Mouse (Mus musculus): ENCODE measurements around the gene Grb10. TPM values are rescaled to one million over a fixed set of nuclear protein-coding genes. Genes with fewer than 3 reads are reported as not detected.
A peak's percentile ranks its signal among the peaks of the same experiment; 100 is the strongest.

Grb10 gene
- total RNA-seq, 2 experiments from 2014 or later = 25.0 TPM

GRCm38 (mm10) chr11:12039748-12040147 lies 1.3 kb upstream of the Grb10 start:
- H3K27ac ChIP-seq = no peak overlapping the region
- no peak for TF ChIP-seq CTCF (conservative IDR thresholded peaks at IDR 0.05)
- H3K4me3 ChIP-seq = no peak overlapping the region
- no peak for DNase-seq (ENCODE audit: low spot score in 2 of 2)

DNA sequence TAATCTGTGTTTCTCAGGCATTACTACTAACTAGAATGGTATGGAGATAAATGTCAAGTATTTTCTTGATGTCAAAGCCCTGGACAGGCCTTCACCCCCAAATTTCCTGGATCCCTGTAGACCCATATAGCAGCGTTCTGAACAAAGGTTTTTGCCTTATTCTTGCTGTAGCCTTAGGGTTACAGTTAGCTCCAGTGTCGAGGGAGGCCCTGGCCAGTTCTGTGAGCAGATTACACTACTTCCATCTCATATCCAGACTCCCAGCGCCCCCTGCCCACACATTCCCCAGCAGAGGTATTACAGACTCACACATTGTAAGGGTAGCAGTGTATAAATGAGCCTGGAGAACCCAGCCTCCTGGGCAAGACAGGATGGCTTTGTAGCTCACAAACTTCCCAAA lies 615 bp upstream of the Grb10 start:
- TF ChIP-seq CTCF (conservative IDR thresholded peaks at IDR 0.05) = no peak
- DNase-seq (ENCODE audit: low spot score in 2 of 2) = no peak
- Histone ChIP-seq H3K4me3 (no peak overlapping the region), H3K27ac (no peak overlapping the region)

GRCm38 (mm10) chr11:12037689-12038469 lies 604 bp downstream of the Grb10 start:
- Histone ChIP-seq H3K4me3 (peak overlapping the region; percentile 9; the same call in 1 of the 2 replicates), H3K27ac (no peak overlapping the region)
- TF ChIP-seq CTCF (conservative IDR thresholded peaks at IDR 0.05) = no peak
- DNase-seq (ENCODE audit: low spot score in 2 of 2) = no peak

DNA sequence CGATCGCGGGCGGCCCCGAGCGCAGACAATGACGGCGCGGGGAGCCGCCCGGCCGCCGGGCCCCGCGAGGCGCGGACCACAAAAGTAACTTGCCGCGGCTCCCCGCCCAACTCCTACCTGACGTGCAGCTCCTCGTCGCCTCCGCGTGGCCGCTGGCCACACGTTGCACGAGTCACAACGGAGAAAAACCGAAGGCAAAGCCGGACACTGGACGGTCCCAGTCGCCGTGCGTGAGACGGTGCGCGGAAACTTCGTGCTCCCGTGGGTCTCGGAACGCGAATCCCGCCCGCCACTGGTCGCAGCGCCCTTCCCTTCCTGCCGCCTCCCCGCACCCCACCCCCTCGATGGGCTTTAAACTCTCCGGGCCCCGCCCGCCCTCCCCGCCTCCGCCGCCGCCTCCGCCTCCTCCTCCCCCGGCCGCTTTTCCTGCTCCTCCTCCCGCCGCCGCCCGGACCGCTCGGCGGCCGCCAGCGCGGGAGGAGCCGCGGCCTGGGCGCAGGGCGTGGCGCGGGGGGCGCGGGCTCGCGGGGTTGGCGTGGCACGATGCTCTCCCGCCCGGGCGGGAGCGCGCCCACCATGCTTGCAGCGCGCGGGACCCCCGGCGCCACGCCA lies 1.3 kb downstream of the Grb10 start:
- H3K4me3 ChIP-seq = peak overlapping the region; percentile 39
- no peak for TF ChIP-seq CTCF (conservative IDR thresholded peaks at IDR 0.05)
- no peak for DNase-seq (ENCODE audit: low spot score in 2 of 2)
- no peak overlapping the region for H3K27ac ChIP-seq

DNA sequence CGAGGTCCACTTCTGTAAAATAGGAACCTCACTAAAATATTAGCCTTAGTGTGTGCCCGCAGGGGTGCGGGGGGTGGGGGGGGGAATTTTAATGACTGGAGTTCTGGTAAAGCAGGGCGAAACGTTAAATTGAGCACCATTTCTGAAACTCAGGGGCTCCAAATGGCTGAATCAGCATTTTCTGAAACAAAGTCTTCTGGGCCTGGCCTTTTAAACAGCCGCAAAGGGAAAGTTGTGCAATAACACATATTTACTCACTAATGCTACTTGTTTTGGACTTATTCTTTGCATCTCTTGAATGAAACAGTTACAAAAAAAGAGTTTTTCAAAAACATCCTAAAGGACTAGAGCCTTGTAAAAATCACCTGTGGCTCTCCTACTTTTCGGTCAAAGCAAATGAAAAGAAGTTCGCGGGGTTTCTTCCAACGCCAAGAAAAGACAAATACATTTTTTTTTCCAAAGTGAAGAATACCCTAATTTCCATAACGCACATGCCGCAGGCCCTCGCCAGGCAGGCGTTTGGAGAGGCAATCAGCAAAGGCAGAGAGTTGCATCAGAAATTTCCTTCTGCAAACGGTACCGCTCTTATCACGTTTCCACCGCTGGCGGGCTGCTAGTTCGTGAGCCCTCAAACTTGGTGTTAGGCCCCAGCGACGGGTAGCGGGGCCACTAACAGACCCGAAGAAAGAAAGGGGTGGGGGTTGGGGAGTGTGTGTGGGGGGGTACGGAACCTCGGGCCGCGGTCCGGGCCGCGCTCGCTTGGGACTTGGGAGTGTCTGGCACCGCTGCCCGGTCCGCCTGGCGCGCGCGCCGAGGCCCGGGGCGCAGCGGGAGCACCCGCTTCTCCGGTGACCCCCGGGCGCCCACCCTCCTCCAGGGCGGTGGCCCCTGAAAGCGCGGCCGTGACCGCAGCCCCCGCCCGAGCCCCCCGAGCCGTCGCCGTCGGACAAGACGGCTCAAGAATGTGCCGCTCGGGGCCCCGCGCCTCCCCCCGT lies 2.3 kb downstream of the Grb10 start:
- H3K4me3 ChIP-seq = no peak overlapping the region; the same call in 1 of the 2 replicates
- H3K27ac ChIP-seq = no peak overlapping the region
- no peak for TF ChIP-seq CTCF (conservative IDR thresholded peaks at IDR 0.05)
- DNase-seq (ENCODE audit: low spot score in 2 of 2) = no peak

DNA sequence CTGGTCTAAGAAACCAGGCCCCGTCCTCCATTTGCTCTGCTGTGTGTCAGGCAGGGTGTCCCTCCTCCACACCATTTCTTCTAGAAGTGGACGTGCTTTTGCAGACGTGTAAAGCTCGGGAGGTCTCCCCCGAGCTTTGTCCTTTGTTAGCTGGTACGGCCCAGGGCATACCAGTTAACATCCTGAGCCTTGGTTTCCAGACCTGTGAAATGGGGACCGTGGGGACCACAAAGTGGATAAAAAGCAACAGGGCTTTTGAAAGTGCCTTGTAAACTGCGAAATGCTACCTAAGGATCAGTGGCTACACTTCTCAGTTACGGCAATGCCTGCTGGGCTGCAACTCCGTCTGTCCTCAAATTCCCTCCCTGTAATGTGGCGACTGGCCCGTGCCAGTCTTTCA lies 3.2 kb downstream of the Grb10 start:
- H3K4me3 ChIP-seq = no peak overlapping the region
- no peak for TF ChIP-seq CTCF (conservative IDR thresholded peaks at IDR 0.05)
- no peak overlapping the region for H3K27ac ChIP-seq
- DNase-seq (ENCODE audit: low spot score in 2 of 2) = no peak

DNA sequence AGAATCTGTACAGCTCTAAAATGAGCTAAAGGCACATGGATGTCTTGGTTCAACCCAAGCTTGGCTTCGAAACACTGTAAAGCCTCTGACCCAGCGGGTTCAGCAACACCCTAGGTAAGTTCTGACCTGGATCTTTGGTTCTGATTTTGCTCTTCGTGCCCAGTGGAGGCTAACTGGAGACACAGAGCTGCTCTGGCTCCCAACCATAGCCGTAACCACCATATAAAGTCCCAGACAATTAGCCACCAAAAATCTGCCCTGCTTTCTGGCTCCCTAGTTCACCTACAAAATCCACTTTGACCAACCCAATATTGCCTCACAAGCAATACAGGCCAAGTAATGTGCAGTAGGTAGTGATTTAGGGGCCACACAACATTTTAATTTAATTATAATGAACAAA lies 3.7 kb downstream of the Grb10 start:
- no peak for TF ChIP-seq CTCF (conservative IDR thresholded peaks at IDR 0.05)
- DNase-seq (ENCODE audit: low spot score in 2 of 2) = no peak
- H3K27ac ChIP-seq = no peak overlapping the region
- no peak overlapping the region for H3K4me3 ChIP-seq

DNA sequence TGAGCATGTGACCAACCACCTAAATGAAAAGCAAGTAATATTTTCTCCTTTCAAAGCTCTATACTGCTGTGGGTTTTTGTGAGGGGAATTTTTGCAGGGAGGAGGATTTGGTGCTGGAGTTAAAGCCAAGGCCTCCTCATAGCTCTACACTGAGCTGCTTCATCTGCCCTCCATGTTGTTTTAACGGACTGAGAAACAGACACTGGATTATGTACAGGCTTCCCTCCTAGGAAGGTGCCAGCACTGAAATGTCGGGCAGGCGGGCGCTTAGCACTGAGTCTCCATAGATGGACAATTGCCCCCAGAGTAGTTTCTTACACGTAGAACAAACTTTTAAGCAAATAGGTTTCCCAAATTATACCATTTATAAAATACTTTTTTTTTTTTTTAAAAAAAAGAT lies 4.1 kb downstream of the Grb10 start:
- no peak for TF ChIP-seq CTCF (conservative IDR thresholded peaks at IDR 0.05)
- no peak for DNase-seq (ENCODE audit: low spot score in 2 of 2)
- Histone ChIP-seq H3K4me3 (no peak overlapping the region), H3K27ac (no peak overlapping the region)

- no peak for DNase-seq (ENCODE audit: low spot score in 2 of 2)
- TF ChIP-seq CTCF (conservative IDR thresholded peaks at IDR 0.05) = no peak
- no peak overlapping the region for H3K4me3 ChIP-seq
- H3K27ac ChIP-seq = no peak overlapping the region
Observed at GRCm38 (mm10) chr11:12032831-12033230, 5.7 kb downstream of the Grb10 start.

GRCm38 (mm10) chr11:12026638-12027037 lies 11.8 kb downstream of the Grb10 start:
- H3K4me3 ChIP-seq = peak overlapping the region; percentile 47
- peak overlapping the region; percentile 83; the same call in 1 of the 2 replicates for H3K27ac ChIP-seq
- TF ChIP-seq CTCF (conservative IDR thresholded peaks at IDR 0.05) = no peak
- DNase-seq (ENCODE audit: low spot score in 2 of 2) = peak; percentile 48 to 52

- peak; percentile 53 to 76 for DNase-seq (ENCODE audit: low spot score in 2 of 2)
- Histone ChIP-seq H3K4me3 (peak overlapping the region; percentile 47), H3K27ac (peak overlapping the region; percentile 83)
- TF ChIP-seq CTCF (conservative IDR thresholded peaks at IDR 0.05) = peak; percentile 82
Observed at GRCm38 (mm10) chr11:12025756-12026593, 12.5 kb downstream of the Grb10 start.

DNA sequence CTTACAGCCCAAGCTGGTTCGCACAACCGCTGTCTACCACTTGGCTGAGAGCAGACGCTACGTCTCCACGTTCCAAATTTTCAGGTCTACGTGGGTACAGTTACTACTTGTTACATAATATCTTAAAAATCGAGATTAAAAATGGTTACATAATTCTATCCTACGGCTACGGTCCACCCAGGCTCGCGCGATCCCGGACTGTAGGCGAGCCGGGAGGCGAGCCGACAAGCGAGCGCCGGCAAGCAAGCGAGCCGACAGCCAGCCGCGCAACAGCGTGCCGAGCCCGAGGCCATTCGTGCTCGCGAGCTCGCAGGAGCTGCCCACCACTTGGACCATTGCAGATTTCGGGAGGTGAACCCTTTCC lies 13.1 kb downstream of the Grb10 start:
- peak overlapping the region; percentile 47 for H3K4me3 ChIP-seq
- no peak for DNase-seq (ENCODE audit: low spot score in 2 of 2)
- peak overlapping the region; percentile 83 for H3K27ac ChIP-seq
- TF ChIP-seq CTCF (conservative IDR thresholded peaks at IDR 0.05) = no peak
